Mouse (Mus musculus): Measurements from ENCODE around the gene Cdh3. TPM values are rescaled to one million over a fixed set of nuclear protein-coding genes. Genes with fewer than 3 reads are reported as not detected.

Cdh3 gene
- polyA plus RNA-seq (2012; ENCODE audit: low replicate concordance): not detected in 2 replicates

GRCm38 (mm10) chr8:106510365-106510975 is at the start of gene Cdh3:
Gene Cdh3, plus strand, starts transcription at chr8:106510891.

GRCm38 (mm10) chr8:106500018-106500685 is 10.5 kb upstream of the Cdh3 start, which contains the start of gene 6030452D12Rik:
Gene 6030452D12Rik, plus strand, starts transcription at chr8:106500522.

GRCm38 (mm10) chr8:106573168-106573567 is 62.5 kb downstream of the Cdh3 start, which contains the start of gene Gm10073:
Gene Gm10073, minus strand, starts transcription at chr8:106573461.

GRCm38 (mm10) chr8:106603131-106603819 is 92.6 kb downstream of the Cdh3 start, which contains the start of gene Cdh1:
Gene Cdh1, plus strand, starts transcription at chr8:106603351.

Other genes with a start within 250 kb of the Cdh3 start
- gene Smpd3, start 172.9 kb upstream of the Cdh3 start, polyA plus RNA-seq (2012; ENCODE audit: low replicate concordance): 2.4 and 2.5 TPM in 2 replicates
- gene Zfp90, start 95.6 kb upstream of the Cdh3 start, polyA plus RNA-seq (2012; ENCODE audit: low replicate concordance): 2.6 and 4.2 TPM in 2 replicates
- not detected in 2 replicates for gene 6030452D12Rik, start 10.4 kb upstream of the Cdh3 start, polyA plus RNA-seq (2012; ENCODE audit: low replicate concordance)
- gene Gm10073, start 62.6 kb downstream of the Cdh3 start, polyA plus RNA-seq (2012; ENCODE audit: low replicate concordance): 1.4 and 17.6 TPM in 2 replicates
- gene Cdh1, start 92.5 kb downstream of the Cdh3 start, polyA plus RNA-seq (2012; ENCODE audit: low replicate concordance): 1.4 and 2.7 TPM in 2 replicates
- 2.0 and 2.1 TPM in 2 replicates for gene Tango6, start 172.2 kb downstream of the Cdh3 start, polyA plus RNA-seq (2012; ENCODE audit: low replicate concordance)

All from hematopoietic multipotent progenitor cell, adult 10-12 weeks (in vitro differentiated cells).